Mouse (Mus musculus): Measurements from ENCODE around the gene Mrpl37. TPM values are rescaled to one million over a fixed set of nuclear protein-coding genes. Genes with fewer than 3 reads are reported as not detected.

The Mrpl37 gene
- polyA plus RNA-seq, 1 experiment from 2014 or later, result 83.2 TPM

- Histone ChIP-seq H3K36me3 (replicated peaks) (peaks cover 93% of the 10 kb centered on the region), H3K9ac (no peak overlapping the region), H3K4me3 (replicated peaks) (no peak overlapping the region), H3K27me3 (no peaks in the 10 kb centered on the region), H3K9me3 (no peaks in the 10 kb centered on the region), H3K4me1 (peaks cover 13% of the 10 kb centered on the region), H3K4me2 (no peak overlapping the region), H3K27ac (no peak overlapping the region)
- 93% methylated on average over 2 of the region's 2 CpGs for WGBS
- peak; percentile 28; the same call in 1 of the 2 replicates for ATAC-seq (ENCODE audit: low FRiP score)
Measured at GRCm38 (mm10) chr4:107036985-107037384, 29.7 kb downstream of the Mrpl37 start.

- no peak for ATAC-seq (ENCODE audit: low FRiP score)
- no peaks in the 10 kb centered on the region for H3K27me3 ChIP-seq
Measured at GRCm38 (mm10) chr4:107035689-107036088, 31.0 kb downstream of the Mrpl37 start.

GRCm38 (mm10) chr4:107026451-107026850 lies 40.2 kb downstream of the Mrpl37 start:
- no peak for ATAC-seq (ENCODE audit: low FRiP score)
- Histone ChIP-seq H3K36me3 (replicated peaks) (peaks cover 41% of the 10 kb centered on the region), H3K4me2 (no peak overlapping the region), H3K4me1 (peaks cover 46% of the 10 kb centered on the region), H3K9me3 (no peaks in the 10 kb centered on the region), H3K9ac (no peak overlapping the region), H3K4me3 (replicated peaks) (no peak overlapping the region), H3K27me3 (peaks cover 20% of the 10 kb centered on the region), H3K27ac (peak overlapping the region; percentile 9)
- WGBS, result 69% methylated on average over 8 of the region's 8 CpGs

More at GRCm38 (mm10) chr4:107035689-107036088, 31.0 kb downstream of the Mrpl37 start:
- Histone ChIP-seq H3K9me3 (no peaks in the 10 kb centered on the region), H3K4me2 (no peak overlapping the region), H3K4me1 (peaks cover 13% of the 10 kb centered on the region), H3K36me3 (replicated peaks) (peaks cover 93% of the 10 kb centered on the region), H3K27ac (no peak overlapping the region), H3K4me3 (replicated peaks) (no peak overlapping the region), H3K9ac (no peak overlapping the region)
- WGBS, result 90% methylated on average over 4 of the region's 4 CpGs

GRCm38 (mm10) chr4:107025369-107025768 lies 41.3 kb downstream of the Mrpl37 start:
- 38% methylated on average over 5 of the region's 5 CpGs for WGBS
- Histone ChIP-seq H3K27ac (no peak overlapping the region), H3K27me3 (peaks cover 20% of the 10 kb centered on the region), H3K4me1 (peaks cover 57% of the 10 kb centered on the region), H3K4me2 (no peak overlapping the region), H3K4me3 (replicated peaks) (no peak overlapping the region), H3K36me3 (replicated peaks) (peaks cover 30% of the 10 kb centered on the region), H3K9me3 (no peaks in the 10 kb centered on the region), H3K9ac (no peak overlapping the region)
- peak; percentile 33; the same call in 1 of the 2 replicates for ATAC-seq (ENCODE audit: low FRiP score)

GRCm38 (mm10) chr4:107024899-107025298 lies 41.8 kb downstream of the Mrpl37 start:
- H3K4me2 ChIP-seq, result no peak overlapping the region; the same call in 1 of the 2 replicates
- H3K36me3 ChIP-seq (replicated peaks), result peaks cover 25% of the 10 kb centered on the region
- peaks cover 61% of the 10 kb centered on the region for H3K4me1 ChIP-seq
- 64% methylated on average over 7 of the region's 7 CpGs for WGBS
- H3K4me3 ChIP-seq (replicated peaks), result no peak overlapping the region
- H3K27me3 ChIP-seq, result peaks cover 20% of the 10 kb centered on the region
- H3K9me3 ChIP-seq, result no peaks in the 10 kb centered on the region
- H3K9ac ChIP-seq, result no peak overlapping the region
- H3K27ac ChIP-seq, result no peak overlapping the region
- ATAC-seq (ENCODE audit: low FRiP score), result no peak

- Histone ChIP-seq H3K4me3 (replicated peaks) (no peak overlapping the region), H3K36me3 (replicated peaks) (peaks cover under 1% of the 10 kb centered on the region; the same call in 1 of the 2 replicates), H3K4me1 (peaks cover 89% of the 10 kb centered on the region), H3K27me3 (peaks cover 11% of the 10 kb centered on the region), H3K27ac (peak overlapping the region; percentile 9), H3K9ac (no peak overlapping the region), H3K4me2 (no peak overlapping the region), H3K9me3 (no peaks in the 10 kb centered on the region)
- WGBS, result 57% methylated on average over 3 of the region's 3 CpGs
- no peak for ATAC-seq (ENCODE audit: low FRiP score)
Measured at GRCm38 (mm10) chr4:107021464-107021863, 45.2 kb downstream of the Mrpl37 start.

- ATAC-seq (ENCODE audit: low FRiP score), result no peak
- no peak overlapping the region for H3K4me2 ChIP-seq
- peaks cover 6% of the 10 kb centered on the region; the same call in 1 of the 2 replicates for H3K36me3 ChIP-seq (replicated peaks)
- peaks cover 6% of the 10 kb centered on the region for H3K27me3 ChIP-seq
- no peak overlapping the region for H3K9ac ChIP-seq
- WGBS, result 72% methylated on average over 5 of the region's 5 CpGs
- H3K27ac ChIP-seq, result no peak overlapping the region
- H3K4me3 ChIP-seq (replicated peaks), result no peak overlapping the region
- peaks cover 91% of the 10 kb centered on the region for H3K4me1 ChIP-seq
- H3K9me3 ChIP-seq, result no peaks in the 10 kb centered on the region
Measured at GRCm38 (mm10) chr4:107020287-107021000, 46.2 kb downstream of the Mrpl37 start.

- Histone ChIP-seq H3K4me1 (peaks cover 92% of the 10 kb centered on the region), H3K9me3 (no peaks in the 10 kb centered on the region), H3K27me3 (peaks cover 6% of the 10 kb centered on the region), H3K27ac (peak overlapping the region; percentile 59), H3K4me3 (replicated peaks) (no peak overlapping the region), H3K36me3 (replicated peaks) (peaks cover 12% of the 10 kb centered on the region), H3K4me2 (no peak overlapping the region), H3K9ac (no peak overlapping the region)
- ATAC-seq (ENCODE audit: low FRiP score), result no peak
- 49% methylated on average over 7 of the region's 7 CpGs for WGBS
Measured at GRCm38 (mm10) chr4:107019027-107019426, 47.6 kb downstream of the Mrpl37 start.

GRCm38 (mm10) chr4:107018521-107018920 lies 48.1 kb downstream of the Mrpl37 start:
- no peak overlapping the region for H3K4me2 ChIP-seq
- peaks cover 15% of the 10 kb centered on the region for H3K36me3 ChIP-seq (replicated peaks)
- 79% methylated on average over 3 of the region's 3 CpGs for WGBS
- no peak overlapping the region for H3K4me3 ChIP-seq (replicated peaks)
- H3K27ac ChIP-seq, result peak overlapping the region; percentile 59
- H3K27me3 ChIP-seq, result peaks cover 6% of the 10 kb centered on the region
- no peak for ATAC-seq (ENCODE audit: low FRiP score)
- no peak overlapping the region for H3K9ac ChIP-seq
- H3K4me1 ChIP-seq, result peaks cover 94% of the 10 kb centered on the region
- no peaks in the 10 kb centered on the region for H3K9me3 ChIP-seq

GRCm38 (mm10) chr4:107017257-107017656 lies 49.4 kb downstream of the Mrpl37 start:
- Histone ChIP-seq H3K4me1 (peaks cover 97% of the 10 kb centered on the region), H3K4me3 (replicated peaks) (no peak overlapping the region)
- no peak for ATAC-seq (ENCODE audit: low FRiP score)

GRCm38 (mm10) chr4:107015971-107016511 lies 50.6 kb downstream of the Mrpl37 start:
- peaks cover 92% of the 10 kb centered on the region for H3K4me1 ChIP-seq
- H3K36me3 ChIP-seq (replicated peaks), result peaks cover 15% of the 10 kb centered on the region
- H3K4me3 ChIP-seq (replicated peaks), result no peak overlapping the region
- H3K9me3 ChIP-seq, result no peaks in the 10 kb centered on the region
- H3K27me3 ChIP-seq, result no peaks in the 10 kb centered on the region
- H3K4me2 ChIP-seq, result no peak overlapping the region
- H3K9ac ChIP-seq, result 0 out of 2 replicates have a peak overlapping the region, but pooled peaks have one; percentile 1
- WGBS, result 43% methylated on average over 13 of the region's 13 CpGs
- peak; percentile 44; the same call in 1 of the 2 replicates for ATAC-seq (ENCODE audit: low FRiP score)
- peak overlapping the region; percentile 43 for H3K27ac ChIP-seq

More at GRCm38 (mm10) chr4:107017257-107017656, 49.4 kb downstream of the Mrpl37 start:
- H3K27me3 ChIP-seq, result no peaks in the 10 kb centered on the region; the same call in 1 of the 2 replicates
- no peak overlapping the region for H3K27ac ChIP-seq
- H3K4me2 ChIP-seq, result no peak overlapping the region
- H3K9me3 ChIP-seq, result no peaks in the 10 kb centered on the region
- H3K36me3 ChIP-seq (replicated peaks), result peaks cover 15% of the 10 kb centered on the region
- no peak overlapping the region for H3K9ac ChIP-seq

GRCm38 (mm10) chr4:107013817-107014260 lies 52.8 kb downstream of the Mrpl37 start:
- Histone ChIP-seq H3K27ac (no peak overlapping the region), H3K9me3 (no peaks in the 10 kb centered on the region), H3K4me2 (no peak overlapping the region), H3K4me3 (replicated peaks) (no peak overlapping the region), H3K27me3 (no peaks in the 10 kb centered on the region), H3K36me3 (replicated peaks) (peaks cover 24% of the 10 kb centered on the region), H3K4me1 (peaks cover 76% of the 10 kb centered on the region), H3K9ac (no peak overlapping the region)
- WGBS, result 87% methylated on average over 9 of the region's 9 CpGs
- no peak for ATAC-seq (ENCODE audit: low FRiP score)

Data from forebrain, embryonic 12.5 days (tissue).